Mouse (Mus musculus): ENCODE data around the gene Dlg5. TPM values are rescaled to one million over a fixed set of nuclear protein-coding genes. Genes with fewer than 3 reads are reported as not detected.

Dlg5 gene
- total RNA-seq, 4 experiments from 2014 or later: 30.9 to 42.0 (median 34.4) TPM

GRCm38 (mm10) chr14:24132092-24132491 lies 113.6 kb downstream of the Dlg5 start:
- no peak for DNase-seq (ENCODE audit: low spot score in 2 of 2)

GRCm38 (mm10) chr14:24125069-24125468 lies 120.7 kb downstream of the Dlg5 start:
- no peak for DNase-seq (ENCODE audit: low spot score in 2 of 2)

- DNase-seq (ENCODE audit: low spot score in 2 of 2): no peak
These were observed 121.5 kb downstream of the Dlg5 start for GRCm38 (mm10) chr14:24124171-24124570.

GRCm38 (mm10) chr14:24106734-24107133 lies 139.0 kb downstream of the Dlg5 start:
- no peak for DNase-seq (ENCODE audit: low spot score in 2 of 2)

- DNase-seq (ENCODE audit: low spot score in 2 of 2): no peak
These were observed 146.9 kb downstream of the Dlg5 start for GRCm38 (mm10) chr14:24098828-24099227.

GRCm38 (mm10) chr14:24094656-24095055 lies 151.1 kb downstream of the Dlg5 start:
- DNase-seq (ENCODE audit: low spot score in 2 of 2): no peak

- no peak for DNase-seq (ENCODE audit: low spot score in 2 of 2)
These were observed 152.5 kb downstream of the Dlg5 start for GRCm38 (mm10) chr14:24093221-24093620.

- DNase-seq (ENCODE audit: low spot score in 2 of 2): no peak
These were observed 153.3 kb downstream of the Dlg5 start for GRCm38 (mm10) chr14:24092391-24092790.

- DNase-seq (ENCODE audit: low spot score in 2 of 2): no peak
These were observed 154.9 kb downstream of the Dlg5 start for GRCm38 (mm10) chr14:24090790-24091189.

GRCm38 (mm10) chr14:24089181-24089580 lies 156.5 kb downstream of the Dlg5 start:
- DNase-seq (ENCODE audit: low spot score in 2 of 2): no peak

- DNase-seq (ENCODE audit: low spot score in 2 of 2): no peak
These were observed 158.3 kb downstream of the Dlg5 start for GRCm38 (mm10) chr14:24087430-24087829.

- DNase-seq (ENCODE audit: low spot score in 2 of 2): no peak
These were observed 159.2 kb downstream of the Dlg5 start for GRCm38 (mm10) chr14:24086481-24086880.

Small RNAs within 50 kb of the gene (microRNA-seq; reads per million reads assigned to microRNA genes)
- gene Mir7210: 0 reads per million in 2 experiments

Other genes with a start within 250 kb of the Dlg5 start
- 100 to 1,000 TPM; 151 to 190 (median 165) TPM for gene Kcnma1, start 231.4 kb downstream of the Dlg5 start, total RNA-seq (2022)
- not detected for gene E330034G19Rik, start 47.3 kb upstream of the Dlg5 start, total RNA-seq (2022)
- gene Polr3a, start 241.1 kb upstream of the Dlg5 start, total RNA-seq (2022): 10 to 100 TPM; 33.4 to 38.9 (median 34.5) TPM
- gene Rps24, start 241.2 kb upstream of the Dlg5 start, total RNA-seq (2022): 100 to 1,000 TPM; 815 to 882 (median 867) TPM